Mouse (Mus musculus) heart, embryonic 15.5 days (tissue): ENCODE data around the gene Unc119b. TPM values are rescaled to one million over a fixed set of nuclear protein-coding genes. Genes with fewer than 3 reads are reported as not detected.
A peak's percentile ranks its signal among the peaks of the same experiment; 100 is the strongest.
"Not testable (repeated sequence)": the region's sequence is repeated elsewhere in the genome, so short reads cannot be mapped to it uniquely, and the experiment has no call there.

ENCODE experiments used
- ATAC-seq: fragments of 200-750 bp; cut with Nextera tagmentation; replicated peaks from 2 replicates; pipeline ENCODE4 v1.8.0; 2017; ENCODE audit warnings: low read depth, moderate TSS enrichment; ENCODE audit not compliant: insufficient number of reproducible peaks, insufficient read depth, low FRiP score
- H3K27ac ChIP-seq: fragments of 300-500 bp; sonication (generic); 2 replicates; pipeline ENCODE4 v1.5.1; 2015; ENCODE audit warnings: mild to moderate bottlenecking, inconsistent platforms
- H3K27me3 ChIP-seq: fragments of 300-500 bp; sonication (generic); 2 replicates; pipeline ENCODE4 v1.6.1; 2015; ENCODE audit warnings: inconsistent platforms
- H3K36me3 ChIP-seq: fragments of 300-500 bp; sonication (generic); 2 replicates; pipeline ENCODE4 v1.6.1; 2015; ENCODE audit warnings: mild to moderate bottlenecking, inconsistent platforms
- H3K4me1 ChIP-seq: fragments of 300-500 bp; sonication (generic); replicated peaks from 2 replicates; pipeline ENCODE4 v1.6.1; 2015; ENCODE audit warnings: inconsistent platforms
- H3K4me2 ChIP-seq: fragments of 300-500 bp; sonication (generic); 2 replicates; pipeline ENCODE4 v1.6.1; 2015; ENCODE audit warnings: inconsistent platforms, mild to moderate bottlenecking, moderate library complexity
- H3K4me3 ChIP-seq: fragments of 300-500 bp; sonication (generic); 2 replicates; pipeline ENCODE4 v1.5.1; 2015; ENCODE audit warnings: mild to moderate bottlenecking, inconsistent platforms
- H3K9ac ChIP-seq: fragments of 300-500 bp; sonication (generic); 2 replicates; pipeline ENCODE4 v1.6.1; 2015; ENCODE audit warnings: mild to moderate bottlenecking, inconsistent platforms
- H3K9me3 ChIP-seq: fragments of 300-500 bp; sonication (generic); replicated peaks from 2 replicates; pipeline ENCODE4 v1.6.1; 2016; ENCODE audit warnings: inconsistent platforms
- WGBS: fragments of 180-500 bp; shearing (Covaris S2); methylation state at CpG from one replicate; pipeline ENCODE4 v1.1.7; 2015; ENCODE audit warnings: mixed read lengths; 5-methylcytosine and 5-hydroxymethylcytosine counted together
- polyA plus RNA-seq: library from polyadenylated mRNA; unstranded; fragments of >200 nt; fragmentation: Nextera tagmentation; extraction: Ambion mirVana; gene quantifications from 2 replicates; pipeline ENCODE4 v1.2.1, GENCODE M21; 2015

The Unc119b gene
- polyA plus RNA-seq, 1 experiment from 2014 or later: 18.1 TPM

DNA sequence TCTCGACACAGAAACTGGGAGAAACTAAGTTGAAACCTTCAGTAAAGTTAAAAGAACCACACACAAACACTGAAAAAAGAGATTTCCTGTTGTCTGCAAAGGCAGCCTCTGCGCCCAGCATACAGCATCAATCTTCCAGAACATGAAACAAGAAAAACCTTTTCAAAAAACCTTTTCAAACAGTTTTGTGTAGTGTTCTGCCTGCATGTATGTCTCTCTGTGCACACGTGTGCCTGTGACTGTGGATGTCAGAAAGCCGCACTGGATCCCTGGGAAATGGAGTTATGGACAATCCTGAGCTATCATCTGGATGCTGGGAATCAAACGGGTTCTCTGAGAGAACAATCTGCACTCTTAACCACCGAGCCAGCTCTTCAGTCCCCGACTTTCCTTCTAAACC, 21.6 kb upstream of the Unc119b start:
- peak overlapping the region; percentile 89 for H3K4me3 ChIP-seq
- no peaks in the 10 kb centered on the region for H3K27me3 ChIP-seq
- H3K9ac ChIP-seq: peak overlapping the region; percentile 97; the same call in 1 of the 2 replicates
- 37% methylated on average over 7 of the region's 7 CpGs for WGBS
- peak overlapping the region; percentile 77 for H3K4me2 ChIP-seq
- no peaks in the 10 kb centered on the region for H3K9me3 ChIP-seq
- no peak for ATAC-seq
- H3K27ac ChIP-seq: 0 out of 2 replicates have a peak overlapping the region, but pooled peaks have one; percentile 29
- H3K36me3 ChIP-seq: no peaks in the 10 kb centered on the region
- H3K4me1 ChIP-seq: peaks cover 62% of the 10 kb centered on the region

DNA sequence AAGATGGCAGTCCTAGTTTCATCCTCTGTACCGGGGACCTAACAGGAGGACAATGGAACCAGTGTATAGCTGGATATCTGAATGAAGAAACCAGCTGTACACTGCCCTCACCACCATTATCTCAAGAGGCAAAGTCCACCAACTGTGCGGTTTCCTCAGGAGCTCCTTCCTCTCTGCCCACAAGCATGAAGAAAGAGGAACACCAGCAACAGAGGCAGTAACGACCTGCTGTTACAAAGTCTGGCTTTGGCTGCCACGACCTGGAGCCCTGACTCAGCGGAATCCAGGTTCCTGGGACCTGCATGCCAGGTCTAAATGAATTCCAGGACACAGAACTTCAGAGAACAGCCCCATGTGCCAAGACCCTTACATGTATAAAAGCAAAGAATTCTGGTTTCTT, 21.1 kb upstream of the Unc119b start:
- H3K4me1 ChIP-seq: peaks cover 59% of the 10 kb centered on the region
- H3K27ac ChIP-seq: peak overlapping the region; percentile 29
- WGBS: 19% methylated on average over 5 of the region's 5 CpGs

GRCm38 (mm10) chr5:115155156-115155631, 20.4 kb upstream of the Unc119b start:
- no peak for ATAC-seq
- Histone ChIP-seq H3K27ac (peak overlapping the region; percentile 29), H3K4me1 (peaks cover 59% of the 10 kb centered on the region), H3K4me2 (peak overlapping the region; percentile 77), H3K27me3 (no peaks in the 10 kb centered on the region), H3K4me3 (peak overlapping the region; percentile 89), H3K9me3 (no peaks in the 10 kb centered on the region), H3K9ac (0 out of 2 replicates have a peak overlapping the region, but pooled peaks have one; percentile 49), H3K36me3 (peaks cover 10% of the 10 kb centered on the region)
- WGBS: 33% methylated on average over 13 of the region's 13 CpGs

More for the DNA sequence above, 21.1 kb upstream of the Unc119b start:
- ATAC-seq: no peak
- Histone ChIP-seq H3K4me3 (peak overlapping the region; percentile 89), H3K9ac (peak overlapping the region; percentile 49), H3K36me3 (peaks cover 3% of the 10 kb centered on the region), H3K9me3 (no peaks in the 10 kb centered on the region), H3K4me2 (peak overlapping the region; percentile 77), H3K27me3 (no peaks in the 10 kb centered on the region)

- WGBS: 19% methylated on average over 8 of the region's 8 CpGs
- ATAC-seq: no peak
These were observed 17.6 kb upstream of the Unc119b start for GRCm38 (mm10) chr5:115152132-115152956.

GRCm38 (mm10) chr5:115151457-115151856, 16.7 kb upstream of the Unc119b start:
- WGBS: 75% methylated on average over 13 of the region's 13 CpGs

More at GRCm38 (mm10) chr5:115152132-115152956, 17.6 kb upstream of the Unc119b start:
- Histone ChIP-seq H3K4me2 (peak overlapping the region; percentile 3; the same call in 1 of the 2 replicates), H3K4me3 (no peak overlapping the region), H3K9ac (peak overlapping the region; percentile 11; the same call in 1 of the 2 replicates), H3K4me1 (peaks cover 53% of the 10 kb centered on the region), H3K9me3 (no peaks in the 10 kb centered on the region), H3K27ac (peak overlapping the region; percentile 41), H3K27me3 (no peaks in the 10 kb centered on the region), H3K36me3 (peaks cover 37% of the 10 kb centered on the region)

DNA sequence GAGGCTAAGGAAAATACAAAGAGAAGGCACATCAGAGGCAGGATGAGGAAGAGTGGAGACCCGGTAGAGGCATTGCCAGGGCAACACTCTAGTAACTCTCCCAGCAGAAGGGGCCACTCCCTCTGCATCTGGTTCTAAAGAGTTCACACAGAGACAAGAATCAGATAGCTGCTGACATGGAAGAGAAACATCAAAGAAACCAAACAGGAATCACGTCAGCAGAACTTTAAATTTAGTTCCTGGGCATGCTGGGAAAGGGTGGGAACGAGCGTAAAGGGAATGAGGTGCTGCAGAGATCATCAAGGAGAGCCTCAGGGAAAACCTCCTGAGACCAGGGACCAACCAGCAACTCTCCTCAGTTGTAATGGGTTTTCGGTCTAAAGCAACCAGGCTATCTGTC, 16.2 kb upstream of the Unc119b start:
- no peak for ATAC-seq
- H3K27me3 ChIP-seq: no peaks in the 10 kb centered on the region
- peaks cover 50% of the 10 kb centered on the region for H3K36me3 ChIP-seq
- H3K4me1 ChIP-seq: peaks cover 42% of the 10 kb centered on the region
- H3K9ac ChIP-seq: no peak overlapping the region
- no peak overlapping the region for H3K4me2 ChIP-seq
- H3K27ac ChIP-seq: no peak overlapping the region
- WGBS: 60% methylated on average over 5 of the region's 5 CpGs
- H3K4me3 ChIP-seq: no peak overlapping the region
- no peaks in the 10 kb centered on the region for H3K9me3 ChIP-seq

More at GRCm38 (mm10) chr5:115151457-115151856, 16.7 kb upstream of the Unc119b start:
- no peak overlapping the region for H3K27ac ChIP-seq
- no peaks in the 10 kb centered on the region for H3K9me3 ChIP-seq
- H3K9ac ChIP-seq: no peak overlapping the region
- no peak overlapping the region for H3K4me3 ChIP-seq
- peaks cover 46% of the 10 kb centered on the region for H3K36me3 ChIP-seq
- no peak overlapping the region for H3K4me2 ChIP-seq
- H3K4me1 ChIP-seq: peaks cover 47% of the 10 kb centered on the region
- no peak for ATAC-seq
- H3K27me3 ChIP-seq: no peaks in the 10 kb centered on the region

- Histone ChIP-seq H3K4me1 (peaks cover 31% of the 10 kb centered on the region), H3K36me3 (peaks cover 52% of the 10 kb centered on the region), H3K9me3 (no peaks in the 10 kb centered on the region), H3K27ac (no peak overlapping the region), H3K4me3 (no peak overlapping the region), H3K9ac (no peak overlapping the region), H3K4me2 (no peak overlapping the region), H3K27me3 (no peaks in the 10 kb centered on the region)
- 92% methylated on average over 14 of the region's 14 CpGs for WGBS
- ATAC-seq: no peak
These were observed 15.1 kb upstream of the Unc119b start for GRCm38 (mm10) chr5:115149675-115150459.

DNA sequence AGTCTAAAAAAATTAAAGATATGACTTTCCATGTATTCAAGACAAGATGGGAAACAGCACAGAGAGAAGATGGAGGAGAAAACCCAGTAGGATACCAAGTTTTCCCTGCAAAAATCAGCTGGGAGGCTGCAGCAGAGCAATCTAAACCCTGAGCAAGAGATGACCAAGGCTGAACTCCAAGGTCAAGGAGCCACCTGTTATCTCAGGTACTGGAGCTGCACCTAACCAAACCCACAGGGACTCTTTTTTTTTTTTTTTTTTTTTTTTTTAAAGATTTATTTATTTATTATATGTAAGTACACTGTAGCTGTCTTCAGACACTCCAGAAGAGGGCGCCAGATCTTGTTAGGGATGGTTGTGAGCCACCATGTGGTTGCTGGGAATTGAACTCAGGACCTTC, 14.1 kb upstream of the Unc119b start:
- ATAC-seq, H3K9me3 ChIP-seq, H3K4me3 ChIP-seq, H3K27me3 ChIP-seq, H3K9ac ChIP-seq, H3K27ac ChIP-seq, H3K4me2 ChIP-seq: not testable (repeated sequence)
- no CpG with 5 or more reads among the region's 1 CpGs for WGBS
- peaks cover 57% of the 10 kb centered on the region for H3K36me3 ChIP-seq
- H3K4me1 ChIP-seq: peaks cover 21% of the 10 kb centered on the region

- Histone ChIP-seq H3K27ac (no peak overlapping the region), H3K4me1 (peaks cover 16% of the 10 kb centered on the region), H3K9me3 (no peaks in the 10 kb centered on the region), H3K4me2 (no peak overlapping the region), H3K9ac (no peak overlapping the region), H3K27me3 (no peaks in the 10 kb centered on the region), H3K36me3 (peaks cover 57% of the 10 kb centered on the region), H3K4me3 (no peak overlapping the region)
- no peak for ATAC-seq
- 95% methylated on average over 8 of the region's 8 CpGs for WGBS
These were observed 13.6 kb upstream of the Unc119b start for GRCm38 (mm10) chr5:115148378-115148777.

DNA sequence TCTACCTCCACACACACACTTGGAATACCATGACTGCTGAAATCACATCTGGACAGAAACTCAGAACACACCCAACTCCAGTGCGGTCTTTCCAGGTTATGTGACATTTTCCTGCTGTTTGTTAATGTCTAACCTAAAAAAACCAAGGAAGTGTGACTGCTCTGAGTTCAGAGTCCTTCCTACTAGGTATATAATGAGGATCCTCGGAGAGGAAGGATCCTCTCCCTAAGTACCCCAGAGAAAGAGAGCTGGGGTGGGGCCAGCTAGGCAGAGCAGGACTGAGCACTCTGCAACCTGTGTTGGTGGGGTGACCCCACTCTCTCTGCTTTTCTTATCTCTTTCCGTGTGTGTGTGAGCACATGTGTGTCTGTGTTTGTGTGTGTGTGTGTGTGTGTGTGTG, 12.6 kb upstream of the Unc119b start:
- H3K36me3 ChIP-seq: peaks cover 57% of the 10 kb centered on the region
- H3K27ac ChIP-seq: no peak overlapping the region
- 80% methylated on average over 3 of the region's 3 CpGs for WGBS
- no peak overlapping the region for H3K4me2 ChIP-seq
- no peaks in the 10 kb centered on the region for H3K27me3 ChIP-seq
- no peak for ATAC-seq
- H3K9ac ChIP-seq: no peak overlapping the region
- H3K9me3 ChIP-seq: no peaks in the 10 kb centered on the region
- H3K4me1 ChIP-seq: peaks cover 6% of the 10 kb centered on the region
- no peak overlapping the region for H3K4me3 ChIP-seq

DNA sequence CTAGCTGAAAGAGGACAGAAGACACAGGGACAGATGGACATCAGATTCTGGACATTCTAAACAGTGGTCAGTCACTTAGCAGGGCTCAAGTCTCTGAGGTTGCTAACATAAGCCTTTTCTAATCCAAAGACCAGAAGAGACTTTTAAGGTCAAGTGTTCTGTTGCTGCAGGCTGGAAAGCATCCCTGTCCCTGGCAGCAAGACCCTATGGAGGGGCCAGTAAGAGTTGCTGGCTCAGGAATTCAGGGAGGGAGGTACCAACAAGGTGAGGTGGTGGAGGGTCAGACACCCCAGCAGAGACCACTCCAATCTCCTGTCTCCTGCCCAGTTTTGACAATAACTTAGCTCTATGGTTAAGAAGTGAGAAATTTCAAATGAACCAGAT, 12.0 kb upstream of the Unc119b start:
- Histone ChIP-seq H3K4me2 (no peak overlapping the region), H3K27ac (no peak overlapping the region), H3K9me3 (no peaks in the 10 kb centered on the region), H3K4me3 (no peak overlapping the region), H3K36me3 (peaks cover 57% of the 10 kb centered on the region), H3K4me1 (no peaks in the 10 kb centered on the region), H3K9ac (no peak overlapping the region), H3K27me3 (no peaks in the 10 kb centered on the region)
- no peak for ATAC-seq
